Comparison of ENCODE assay signal across 19 mouse cellular contexts in the genomic region with DNA sequence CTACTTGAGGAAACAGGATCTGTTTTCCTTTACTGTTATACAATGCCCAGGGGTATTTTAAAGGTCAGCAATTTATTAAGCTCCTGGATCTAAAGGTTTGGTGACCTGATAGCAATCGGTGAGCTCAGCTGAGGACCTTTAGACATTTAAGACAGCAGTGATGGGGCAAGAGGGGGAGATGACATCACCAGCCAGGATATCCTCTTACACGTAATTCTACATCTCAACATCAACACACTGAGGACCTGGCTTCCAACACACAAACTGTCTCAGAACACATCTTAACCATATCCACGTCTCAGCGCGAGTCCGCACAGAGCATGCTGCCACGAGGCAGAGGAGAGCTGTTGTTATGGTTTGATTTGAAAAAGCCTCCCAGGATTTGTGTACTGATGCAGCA.
DNase-seq lines count a peak whose midpoint lies in the region; ATAC-seq and TF ChIP-seq lines count a peak whose summit lies in the region.
"Had no signal": no experiment of that assay in that cellular context is flagged by ENCODE, and none has a peak within 500 bp of the region (broad histone marks: within the 10 kb centered on the region; RNA-seq: fewer than 3 reads in every experiment).

No protein-coding gene starts in this region.

- no peak overlapping the region for H3K9ac ChIP-seq in kidney, embryonic 14.5 days (ENCODE audit: low read depth, low read length)
- no peak overlapping the region for H3K9ac ChIP-seq in limb, embryonic 13.5 days
- no peak overlapping the region for H3K9ac ChIP-seq in limb, embryonic 14.5 days (ENCODE audit: low read depth, low read length, severe bottlenecking)
- H3K9ac ChIP-seq: embryonic facial prominence, embryonic 15.5 days; hindbrain, embryonic 14.5 days had no signal

- no peaks in the 10 kb centered on the region for H3K27me3 ChIP-seq in kidney, embryonic 14.5 days (ENCODE audit: control insufficient read depth, insufficient read depth, low read length)
- peaks cover 3% of the 10 kb centered on the region; the same call in 1 of the 2 replicates for H3K27me3 ChIP-seq in limb, embryonic 13.5 days
- H3K27me3 ChIP-seq in limb, embryonic 10.5 days (ENCODE audit: low read depth, poor library complexity, severe bottlenecking), result no peaks in the 10 kb centered on the region
- no peaks in the 10 kb centered on the region for H3K27me3 ChIP-seq in limb, embryonic 14.5 days (ENCODE audit: control insufficient read depth, insufficient read depth, low read length)
- H3K27me3 ChIP-seq: embryonic facial prominence, embryonic 15.5 days had no signal

- no peak overlapping the region for H3K27ac ChIP-seq in kidney, embryonic 14.5 days (ENCODE audit: low read depth, low read length)
- no peak overlapping the region for H3K27ac ChIP-seq in limb, embryonic 13.5 days
- no peak overlapping the region for H3K27ac ChIP-seq in limb, embryonic 10.5 days
- H3K27ac ChIP-seq in limb, embryonic 14.5 days (replicated peaks; ENCODE audit: low read depth, low read length), result no peak overlapping the region
- H3K27ac ChIP-seq: embryonic facial prominence, embryonic 15.5 days; forebrain, embryonic 10.5 days; heart, adult 2 months; hindbrain, embryonic 10.5 days; hindbrain, embryonic 14.5 days had no signal

- no peaks in the 10 kb centered on the region for H3K4me1 ChIP-seq in kidney, embryonic 14.5 days (ENCODE audit: control insufficient read depth, insufficient read depth, low read length)
- peaks cover 17% of the 10 kb centered on the region for H3K4me1 ChIP-seq in limb, embryonic 13.5 days
- H3K4me1 ChIP-seq in limb, embryonic 10.5 days, result peaks cover 15% of the 10 kb centered on the region
- H3K4me1 ChIP-seq in limb, embryonic 14.5 days (ENCODE audit: control insufficient read depth, insufficient read depth, low read length), result peaks cover 7% of the 10 kb centered on the region; the same call in 1 of the 2 replicates
- H3K4me1 ChIP-seq: embryonic facial prominence, embryonic 15.5 days had no signal

- no peak for DNase-seq in kidney, postnatal 10 days
- DNase-seq in limb, embryonic 10.5 days (ENCODE audit: low spot score), result no peak
- DNase-seq in limb, embryonic 14.5 days (ENCODE audit: low spot score), result peak; percentile 37
- no peak for DNase-seq in thymus, postnatal 0 days (ENCODE audit: low spot score)
- DNase-seq: adrenal gland, adult 2 months; adrenal gland, postnatal 25 days; cerebellum, adult 18-20 months; cerebellum, adult 9-11 months; cerebellum, postnatal 36 days; heart, adult 2 months had no signal

- no peak overlapping the region for H3K4me2 ChIP-seq in kidney, embryonic 14.5 days (replicated peaks; ENCODE audit: low read depth, low read length)
- no peak overlapping the region for H3K4me2 ChIP-seq in limb, embryonic 13.5 days (replicated peaks)
- H3K4me2 ChIP-seq in limb, embryonic 14.5 days (replicated peaks; ENCODE audit: low read depth, low read length, severe bottlenecking), result no peak overlapping the region
- H3K4me2 ChIP-seq: embryonic facial prominence, embryonic 15.5 days; heart, embryonic 11.5 days; hindbrain, embryonic 14.5 days had no signal

- H3K9me3 ChIP-seq in kidney, embryonic 14.5 days (ENCODE audit: control insufficient read depth, low read length), result peaks cover 3% of the 10 kb centered on the region; the same call in 1 of the 2 replicates
- no peaks in the 10 kb centered on the region for H3K9me3 ChIP-seq in limb, embryonic 13.5 days
- no peaks in the 10 kb centered on the region for H3K9me3 ChIP-seq in limb, embryonic 10.5 days (replicated peaks)
- no peaks in the 10 kb centered on the region for H3K9me3 ChIP-seq in limb, embryonic 14.5 days (ENCODE audit: control insufficient read depth, low read length)
- H3K9me3 ChIP-seq: embryonic facial prominence, embryonic 15.5 days; forebrain, embryonic 10.5 days had no signal

- ATAC-seq in kidney, embryonic 14.5 days (ENCODE audit: low FRiP score, low TSS enrichment), result peak; percentile 55; the same call in 1 of the 2 replicates
- ATAC-seq in limb, embryonic 13.5 days (ENCODE audit: low FRiP score, low read depth), result peak; percentile 44; the same call in 1 of the 2 replicates
- ATAC-seq in limb, embryonic 14.5 days (ENCODE audit: low FRiP score, low read depth), result no peak
- ATAC-seq: forebrain, embryonic 14.5 days had no signal

- no peaks in the 10 kb centered on the region for H3K36me3 ChIP-seq in kidney, embryonic 14.5 days (ENCODE audit: control insufficient read depth, insufficient read depth, low read length)
- no peaks in the 10 kb centered on the region for H3K36me3 ChIP-seq in limb, embryonic 13.5 days
- no peaks in the 10 kb centered on the region for H3K36me3 ChIP-seq in limb, embryonic 10.5 days
- H3K36me3 ChIP-seq in limb, embryonic 14.5 days (ENCODE audit: control insufficient read depth, insufficient read depth, low read length), result no peaks in the 10 kb centered on the region
- H3K36me3 ChIP-seq: embryonic facial prominence, embryonic 15.5 days; forebrain, embryonic 10.5 days; hindbrain, embryonic 10.5 days had no signal

- no peak overlapping the region for H3K4me3 ChIP-seq in kidney, embryonic 14.5 days (ENCODE audit: low read length)
- H3K4me3 ChIP-seq in limb, embryonic 13.5 days, result no peak overlapping the region
- no peak overlapping the region for H3K4me3 ChIP-seq in limb, embryonic 10.5 days
- no peak overlapping the region for H3K4me3 ChIP-seq in limb, embryonic 14.5 days (replicated peaks; ENCODE audit: low read length)
- H3K4me3 ChIP-seq: embryonic facial prominence, embryonic 15.5 days; erythroblast, embryonic 14.5 days; forebrain, embryonic 10.5 days; heart, adult 2 months; hindbrain, embryonic 10.5 days had no signal

- WGBS in kidney, embryonic 14.5 days, result 48% methylated on average over 7 of the region's 7 CpGs
- 54% methylated on average over 7 of the region's 7 CpGs for WGBS in limb, embryonic 13.5 days
- WGBS in limb, embryonic 10.5 days, result 87% methylated on average over 7 of the region's 7 CpGs
- WGBS in limb, embryonic 14.5 days, result 62% methylated on average over 7 of the region's 7 CpGs

- no peak for TF ChIP-seq POLR2A in limb, embryonic 14.5 days (IDR thresholded peaks at IDR 0.05; ENCODE audit: borderline replicate concordance, extremely low read depth, insufficient read depth, insufficient read length)
